Mouse (Mus musculus) lung, postnatal 36 days (tissue): ENCODE data around the gene Tm9sf4.
A peak's percentile ranks its signal among the peaks of the same experiment; 100 is the strongest.

Experiments
- DNase-seq: peaks from one replicate; pipeline ENCODE4 v3.0.0; 2022; ENCODE audit warnings: mixed read lengths

The Tm9sf4 gene

DNA sequence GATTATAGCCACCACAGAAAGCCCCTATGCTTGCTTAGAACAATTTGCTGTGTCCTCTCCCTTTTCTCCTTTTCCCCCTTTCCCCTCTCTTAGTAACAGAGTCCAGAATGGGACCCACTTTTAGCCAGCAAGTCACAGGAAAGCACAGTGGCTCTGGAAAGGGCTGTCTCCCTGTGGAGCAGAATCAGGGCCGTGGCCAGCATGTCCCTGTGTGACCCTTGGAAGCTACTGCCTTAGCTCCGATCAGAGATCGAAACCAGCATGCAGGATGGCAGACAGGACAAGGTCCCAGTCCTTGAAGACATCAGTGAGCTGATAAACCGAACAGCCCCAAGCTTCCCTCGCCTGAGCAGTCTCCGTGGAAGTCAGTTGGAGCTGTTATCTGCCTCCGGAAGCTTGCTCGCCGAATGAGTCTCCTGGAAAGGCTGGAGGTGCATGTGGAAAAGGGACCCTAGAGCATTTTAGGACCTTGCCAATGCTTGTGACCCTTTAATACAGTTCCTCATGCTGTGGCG lies 56.8 kb downstream of the Tm9sf4 start:
- DNase-seq = no peak

GRCm38 (mm10) chr2:153218516-153218915 lies 57.4 kb downstream of the Tm9sf4 start:
- no peak for DNase-seq

- no peak for DNase-seq
These were observed 60.5 kb downstream of the Tm9sf4 start for GRCm38 (mm10) chr2:153221620-153222019.

- no peak for DNase-seq
These were observed 61.0 kb downstream of the Tm9sf4 start for GRCm38 (mm10) chr2:153222130-153222529.

DNA sequence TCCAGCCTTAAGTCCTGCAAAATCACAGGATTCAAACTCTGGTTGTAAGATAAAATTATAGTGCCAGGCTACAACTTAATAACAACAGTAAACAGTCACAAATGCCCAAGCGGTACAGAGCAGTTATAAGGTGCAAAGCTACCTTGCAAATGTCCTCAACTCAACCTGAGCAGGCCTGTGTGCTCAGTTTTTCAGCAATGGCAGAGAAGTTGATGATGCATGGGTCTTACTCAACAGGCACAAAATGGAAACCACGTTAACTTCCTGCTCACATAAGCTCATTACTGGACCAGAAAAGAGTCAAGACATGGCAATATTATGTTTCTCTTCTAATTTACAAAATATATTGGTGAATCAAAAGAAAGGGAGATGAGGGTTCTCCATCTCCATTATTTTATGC lies 61.5 kb downstream of the Tm9sf4 start:
- DNase-seq = no peak

GRCm38 (mm10) chr2:153224946-153225594 lies 64.0 kb downstream of the Tm9sf4 start, which contains the start of gene Tspyl3:
TSS of gene Tspyl3 (minus strand) at chr2:153225441.
- peak; percentile 46 for DNase-seq

- no peak for DNase-seq
These were observed 64.5 kb downstream of the Tm9sf4 start for GRCm38 (mm10) chr2:153225595-153225953.

DNA sequence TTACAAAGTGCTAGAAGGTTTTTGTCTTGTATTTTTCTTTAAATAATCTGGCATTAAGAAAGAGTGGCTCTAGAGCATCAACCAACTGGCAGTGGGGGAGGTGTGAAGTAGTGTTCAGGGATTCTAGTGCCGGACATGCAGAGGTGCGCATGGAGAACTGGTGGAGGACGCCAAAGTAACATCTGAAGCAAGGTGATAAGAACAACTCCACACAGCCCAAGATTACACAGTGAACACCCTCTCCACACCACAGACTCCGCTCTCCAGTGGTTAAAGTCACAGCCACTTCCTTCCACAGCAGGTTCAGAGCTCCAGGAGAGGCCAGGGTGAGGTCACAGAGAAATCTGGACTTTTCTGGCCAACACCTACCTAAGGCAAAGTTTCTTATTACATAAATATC lies 66.9 kb downstream of the Tm9sf4 start:
- no peak for DNase-seq

- DNase-seq = no peak
These were observed 67.4 kb downstream of the Tm9sf4 start for GRCm38 (mm10) chr2:153228523-153228922.

DNA sequence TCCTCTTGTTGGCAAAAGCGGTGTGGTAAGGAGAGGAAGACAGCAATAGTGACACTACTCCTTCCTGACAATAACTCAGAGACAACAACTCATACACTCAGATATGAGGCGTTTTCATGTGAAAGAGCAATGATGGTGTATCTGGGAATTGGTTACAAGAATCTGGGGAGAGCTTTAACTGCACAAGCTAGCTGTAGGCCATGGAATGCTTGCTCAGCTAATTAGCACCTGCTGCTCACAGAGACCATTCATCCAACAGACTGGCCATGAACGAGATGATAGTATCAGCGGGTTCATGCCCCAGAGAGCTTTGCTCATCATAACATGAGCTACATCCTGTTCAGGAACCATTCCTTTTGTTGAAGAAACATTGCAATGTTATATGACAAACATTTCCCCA lies 76.1 kb downstream of the Tm9sf4 start:
- no peak for DNase-seq

GRCm38 (mm10) chr2:153237891-153238290 lies 76.8 kb downstream of the Tm9sf4 start:
- DNase-seq = no peak

- peak; percentile 50 for DNase-seq
These were observed 77.3 kb downstream of the Tm9sf4 start for GRCm38 (mm10) chr2:153238406-153238805.

DNA sequence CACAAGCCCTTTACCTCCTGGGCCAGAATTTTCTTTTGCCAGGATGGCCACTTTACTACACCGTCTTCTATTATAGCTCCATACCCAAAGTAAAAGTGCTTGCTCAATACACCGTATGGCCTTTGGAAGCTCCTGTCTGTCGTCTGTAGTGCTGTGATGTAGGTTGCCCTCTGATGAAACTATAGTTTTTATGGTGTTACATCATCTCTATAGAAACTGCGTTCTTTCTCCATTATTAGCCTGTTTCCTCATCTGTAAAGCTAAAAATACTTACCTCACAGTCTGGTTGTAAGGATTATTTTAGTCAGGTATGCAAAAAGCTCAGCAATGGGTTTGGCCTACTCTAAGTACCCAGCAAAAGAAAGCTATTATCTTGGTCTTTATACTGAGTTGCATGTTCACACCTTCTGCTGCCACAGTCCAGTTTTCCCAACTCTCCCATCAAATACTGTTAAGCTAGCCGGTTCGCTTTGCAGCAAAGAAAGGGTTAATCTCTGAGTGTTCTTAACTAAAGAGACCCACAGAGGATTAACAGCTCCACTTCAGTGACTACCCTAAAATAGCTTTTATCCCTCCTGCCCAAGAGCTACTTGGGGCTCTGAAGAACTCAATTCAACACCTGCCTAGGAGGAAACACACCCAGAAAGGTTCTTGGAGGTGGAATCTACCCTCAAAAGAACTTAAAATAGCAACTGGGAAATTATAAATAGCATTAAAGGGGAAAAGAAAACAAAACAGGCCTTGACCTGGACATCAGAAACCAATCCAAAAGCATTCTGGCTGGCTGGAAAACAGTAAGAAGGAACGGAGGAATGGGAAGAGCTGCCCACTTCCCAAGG lies 78.1 kb downstream of the Tm9sf4 start:
- peak; percentile 65 for DNase-seq

GRCm38 (mm10) chr2:153239860-153240480 lies 78.9 kb downstream of the Tm9sf4 start:
- no peak for DNase-seq

DNA sequence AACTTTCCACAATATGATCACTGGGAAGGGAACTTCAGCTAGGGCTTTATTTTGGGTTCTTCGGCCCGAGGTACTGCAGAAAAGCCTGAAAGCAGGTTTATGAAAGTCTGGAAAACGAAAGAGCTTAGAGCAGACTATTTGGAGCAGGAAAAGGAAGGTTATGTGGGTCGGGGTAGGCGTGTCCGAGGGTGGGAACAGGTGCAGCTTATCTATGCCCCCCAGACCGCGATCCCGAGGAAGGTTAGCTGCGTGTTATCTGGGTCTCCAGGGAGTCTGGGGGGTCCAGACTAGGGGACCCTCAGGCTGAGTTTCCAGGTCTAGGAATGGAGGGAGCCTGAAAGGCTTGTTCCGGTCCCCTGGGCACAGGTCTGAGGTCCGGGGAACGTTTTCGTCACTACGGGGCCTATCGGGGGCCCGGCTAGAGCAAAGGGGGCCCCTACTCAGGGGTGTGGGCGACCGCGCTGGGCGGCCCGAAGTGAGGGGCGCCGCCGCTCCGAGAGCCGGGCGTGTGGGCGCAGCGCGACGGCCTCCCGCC lies 79.7 kb downstream of the Tm9sf4 start:
- peak; percentile 22 for DNase-seq

GRCm38 (mm10) chr2:153241250-153242014 lies 80.3 kb downstream of the Tm9sf4 start, which contains the start of the genes Plagl2 and Pofut1:
TSS of gene Plagl2 (minus strand) at chr2:153241426.
TSS of gene Pofut1 (plus strand) at chr2:153241533.
- DNase-seq = peak; percentile 94

DNA sequence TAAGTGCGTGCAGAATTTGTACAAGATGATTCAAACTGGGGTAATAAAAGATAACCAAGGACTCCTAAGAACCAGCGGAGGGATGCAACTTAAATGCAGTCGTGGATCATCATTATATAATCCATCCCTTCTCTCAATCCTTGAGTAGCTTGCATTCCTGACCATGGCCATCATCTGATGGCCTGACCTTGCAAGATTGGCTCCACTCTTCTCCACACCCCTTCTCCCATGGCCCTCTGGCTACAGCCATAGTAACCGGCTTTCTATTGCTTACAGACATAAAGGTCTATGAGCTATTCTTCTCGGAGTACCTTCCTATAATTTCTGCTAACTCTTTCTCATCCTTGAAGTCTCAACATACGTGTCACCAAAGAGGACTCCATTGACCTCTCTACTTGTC lies 81.1 kb downstream of the Tm9sf4 start:
- no peak for DNase-seq

- no peak for DNase-seq
These were observed 88.6 kb downstream of the Tm9sf4 start for GRCm38 (mm10) chr2:153249751-153250150.

GRCm38 (mm10) chr2:153256604-153257003 lies 95.5 kb downstream of the Tm9sf4 start:
- no peak for DNase-seq

DNA sequence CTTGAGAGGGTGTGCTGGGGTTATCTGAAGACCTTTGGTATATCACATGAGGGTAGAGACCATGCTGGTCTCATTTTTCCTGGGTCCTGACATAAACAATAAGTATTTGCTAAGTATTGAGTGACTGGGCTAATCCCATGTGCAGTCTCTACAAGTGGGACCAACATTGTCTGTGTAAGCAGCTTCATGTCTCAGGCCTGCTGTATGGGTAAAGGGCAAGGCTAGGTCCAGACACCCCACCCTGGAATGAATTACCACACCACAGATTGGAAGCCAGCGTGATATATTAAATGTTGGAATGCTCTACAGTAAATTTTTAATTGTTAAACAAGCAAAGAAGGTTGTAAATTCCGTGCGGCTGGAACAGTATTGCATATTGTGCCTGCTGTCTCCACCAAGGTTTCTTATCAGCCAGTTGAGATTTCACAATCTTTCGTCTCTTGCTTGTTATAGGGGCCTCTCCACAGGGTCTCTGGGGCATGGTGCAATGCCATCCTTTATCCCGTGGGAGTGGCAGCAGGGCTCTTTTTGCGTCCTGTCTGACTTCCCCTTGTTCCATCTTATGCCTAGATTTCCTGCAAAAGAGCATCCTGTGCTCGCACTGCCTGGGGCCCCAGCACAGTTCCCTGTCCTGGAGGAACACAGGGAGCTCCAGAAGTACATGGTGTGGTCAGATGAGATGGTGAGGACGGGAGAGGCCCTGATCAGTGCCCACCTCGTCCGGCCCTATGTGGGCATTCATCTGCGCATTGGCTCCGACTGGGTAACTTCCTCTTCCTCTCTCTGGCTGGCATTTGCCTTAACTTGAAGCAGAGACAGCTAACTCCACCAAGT lies 98.1 kb downstream of the Tm9sf4 start:
- peak; percentile 38 for DNase-seq
